Mouse (Mus musculus) embryonic facial prominence, embryonic 14.5 days (tissue): ENCODE measurements at regions not wholly inside any gene's neighbourhood (a gene's known extent, or its start where the extent isn't known, plus 50 kb on each side); places are given as distances from the start of the nearest gene placed in this dataset.

Experiments used
- ATAC-seq: fragments of 200-750 bp; cut with Nextera tagmentation; 2 replicates; pipeline ENCODE4 v1.8.0; 2017; ENCODE audit warnings: low read depth, moderate number of reproducible peaks, moderate TSS enrichment
- DNase-seq: peaks from one replicate; pipeline ENCODE4 v3.0.0-alpha.2; 2015; ENCODE audit warnings: low spot score
- H3K27ac ChIP-seq: fragments of 300-500 bp; sonication (generic); replicated peaks from 2 replicates; pipeline ENCODE4 v1.5.1; 2014; ENCODE audit warnings: low read depth, mild to moderate bottlenecking, low read length, moderate library complexity
- H3K27me3 ChIP-seq: fragments of 300-500 bp; sonication (generic); replicated peaks from 2 replicates; pipeline ENCODE4 v1.6.1; 2014; ENCODE audit warnings: low read length; ENCODE audit not compliant: control insufficient read depth, insufficient read depth
- H3K36me3 ChIP-seq: fragments of 300-500 bp; sonication (generic); 2 replicates; pipeline ENCODE4 v1.6.1; 2014; ENCODE audit warnings: low read length, mixed read lengths; ENCODE audit not compliant: control insufficient read depth, insufficient read depth
- H3K4me1 ChIP-seq: fragments of 300-500 bp; sonication (generic); 2 replicates; pipeline ENCODE4 v1.6.1; 2014; ENCODE audit warnings: antibody characterized with exemption, low read length; ENCODE audit not compliant: control insufficient read depth, insufficient read depth
- H3K4me2 ChIP-seq: fragments of 300-500 bp; sonication (generic); 2 replicates; pipeline ENCODE4 v1.6.1; 2014; ENCODE audit warnings: low read depth, mild to moderate bottlenecking, low read length, moderate library complexity, mixed read lengths
- H3K4me3 ChIP-seq: fragments of 300-500 bp; sonication (generic); 2 replicates; pipeline ENCODE4 v1.5.1; 2014; ENCODE audit warnings: low read depth, mild to moderate bottlenecking, low read length
- H3K9ac ChIP-seq: fragments of 300-500 bp; sonication (generic); 2 replicates; pipeline ENCODE4 v1.6.1; 2014; ENCODE audit warnings: low read depth, mild to moderate bottlenecking, low read length, moderate library complexity, mixed read lengths
- H3K9me3 ChIP-seq: fragments of 300-500 bp; sonication (generic); 2 replicates; pipeline ENCODE4 v1.6.1; 2016; ENCODE audit warnings: low read length; ENCODE audit not compliant: control insufficient read depth
- WGBS: fragments of 180-500 bp; shearing (Covaris S2); extraction: QIAGEN DNeasy Blood & Tissue Kit; methylation state at CpG from one replicate; pipeline ENCODE4 v1.1.7; 2014; 5-methylcytosine and 5-hydroxymethylcytosine counted together

- H3K27me3 ChIP-seq: no peaks in the 10 kb centered on the region
- no peak overlapping the region for H3K4me2 ChIP-seq
- H3K36me3 ChIP-seq: no peaks in the 10 kb centered on the region
- H3K4me3 ChIP-seq: no peak overlapping the region
- H3K27ac ChIP-seq: no peak overlapping the region
- peak; percentile 76 for DNase-seq
- no peak overlapping the region for H3K9ac ChIP-seq
- WGBS: 38% methylated on average over 13 of the region's 13 CpGs
- H3K4me1 ChIP-seq: no peaks in the 10 kb centered on the region
- ATAC-seq: no peak
- no peaks in the 10 kb centered on the region for H3K9me3 ChIP-seq
Measured at GRCm38 (mm10) chr8:27677143-27678106, 230.0 kb downstream of the Poteg start.

DNA sequence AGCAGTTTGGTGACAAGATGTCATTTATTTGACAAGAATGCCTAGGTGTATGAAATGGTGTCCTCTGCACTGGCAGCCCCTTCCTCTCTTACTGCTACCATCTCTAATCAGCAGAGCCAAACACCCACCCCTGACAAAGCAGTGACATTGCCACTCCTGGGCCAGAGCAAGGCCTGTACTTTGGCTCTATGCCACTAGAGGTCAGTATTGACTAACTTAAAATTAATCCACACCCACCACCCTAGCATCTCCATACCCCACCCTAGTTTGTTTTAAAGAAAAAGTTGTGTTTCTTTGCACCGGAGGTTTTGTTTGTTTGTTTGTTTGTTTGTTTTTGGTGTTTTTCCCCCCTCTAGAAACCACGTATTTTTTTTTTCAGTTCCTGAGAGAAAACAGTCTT lies 231.7 kb downstream of the Poteg start:
- Histone ChIP-seq H3K27ac (no peak overlapping the region), H3K4me1 (no peaks in the 10 kb centered on the region), H3K4me2 (no peak overlapping the region), H3K9ac (no peak overlapping the region), H3K4me3 (no peak overlapping the region), H3K27me3 (no peaks in the 10 kb centered on the region), H3K36me3 (no peaks in the 10 kb centered on the region), H3K9me3 (no peaks in the 10 kb centered on the region)
- peak; percentile 71 for DNase-seq
- 4% methylated on average over 2 of the region's 2 CpGs for WGBS
- ATAC-seq: peak; percentile 67; the same call in 1 of the 2 replicates

DNA sequence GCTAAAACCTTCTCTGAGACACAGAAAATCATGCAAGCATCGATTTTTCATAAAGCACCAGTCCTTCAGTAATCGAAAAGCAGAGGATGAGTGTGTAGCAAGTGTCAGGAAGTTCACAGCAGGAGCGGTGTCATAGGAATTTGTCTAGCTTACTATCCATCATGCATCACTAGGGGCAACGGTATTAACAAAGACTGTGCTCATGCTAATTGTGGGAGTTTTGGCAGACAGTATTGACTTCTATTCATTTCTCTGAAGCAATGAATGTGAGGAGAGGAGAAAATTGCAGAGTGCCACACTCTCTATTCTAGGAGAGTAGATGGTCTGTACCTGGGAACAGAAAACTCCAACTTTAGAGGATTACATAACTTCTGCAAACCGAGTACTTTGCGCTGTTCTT lies 274.5 kb downstream of the Poteg start:
- ATAC-seq (no peak), DNase-seq (no peak)
- H3K4me1 ChIP-seq: no peaks in the 10 kb centered on the region
- H3K4me2 ChIP-seq: no peak overlapping the region
- H3K9ac ChIP-seq: no peak overlapping the region
- no peak overlapping the region for H3K27ac ChIP-seq
- H3K9me3 ChIP-seq: no peaks in the 10 kb centered on the region
- no peaks in the 10 kb centered on the region for H3K36me3 ChIP-seq
- H3K4me3 ChIP-seq: no peak overlapping the region
- no peaks in the 10 kb centered on the region for H3K27me3 ChIP-seq
- WGBS: 74% methylated on average over 6 of the region's 6 CpGs

- Histone ChIP-seq H3K4me1 (no peaks in the 10 kb centered on the region), H3K27me3 (no peaks in the 10 kb centered on the region), H3K4me2 (no peak overlapping the region), H3K9me3 (no peaks in the 10 kb centered on the region), H3K27ac (no peak overlapping the region), H3K4me3 (no peak overlapping the region), H3K36me3 (no peaks in the 10 kb centered on the region), H3K9ac (no peak overlapping the region)
- DNase-seq: no peak
- WGBS: 68% methylated on average over 6 of the region's 6 CpGs
- no peak for ATAC-seq
Measured at GRCm38 (mm10) chr8:27770296-27770695, 322.8 kb downstream of the Poteg start.

GRCm38 (mm10) chr8:27770803-27771202 lies 323.3 kb downstream of the Poteg start:
- Histone ChIP-seq H3K4me2 (no peak overlapping the region), H3K4me3 (no peak overlapping the region), H3K27me3 (no peaks in the 10 kb centered on the region), H3K4me1 (no peaks in the 10 kb centered on the region), H3K9ac (no peak overlapping the region), H3K36me3 (no peaks in the 10 kb centered on the region), H3K9me3 (no peaks in the 10 kb centered on the region), H3K27ac (no peak overlapping the region)
- 42% methylated on average over 8 of the region's 8 CpGs for WGBS
- ATAC-seq (no peak), DNase-seq (no peak)

DNA sequence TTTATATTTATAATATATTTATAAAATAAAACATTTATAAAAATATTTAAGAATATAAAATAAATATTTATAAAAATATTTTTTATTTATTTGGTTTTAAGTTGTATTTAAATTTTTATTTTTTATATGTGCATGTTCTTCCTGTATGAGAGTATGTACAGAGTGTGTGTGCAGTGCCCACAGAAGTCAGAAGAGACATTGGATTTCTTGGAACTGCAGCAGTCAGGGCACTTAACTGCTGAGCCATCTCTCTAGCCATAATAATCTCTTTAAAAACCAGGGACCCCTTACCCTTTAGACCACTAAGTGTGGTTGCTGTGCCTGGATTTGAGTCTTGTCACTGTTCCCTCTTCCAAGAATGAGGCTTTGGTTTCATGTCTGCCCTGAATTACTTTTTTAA lies 323.8 kb downstream of the Poteg start:
- ATAC-seq (no peak), DNase-seq (no peak)
- Histone ChIP-seq H3K9me3 (no peaks in the 10 kb centered on the region), H3K36me3 (no peaks in the 10 kb centered on the region), H3K4me2 (no peak overlapping the region), H3K4me1 (no peaks in the 10 kb centered on the region), H3K27me3 (no peaks in the 10 kb centered on the region), H3K9ac (no peak overlapping the region), H3K27ac (no peak overlapping the region), H3K4me3 (no peak overlapping the region)

DNA sequence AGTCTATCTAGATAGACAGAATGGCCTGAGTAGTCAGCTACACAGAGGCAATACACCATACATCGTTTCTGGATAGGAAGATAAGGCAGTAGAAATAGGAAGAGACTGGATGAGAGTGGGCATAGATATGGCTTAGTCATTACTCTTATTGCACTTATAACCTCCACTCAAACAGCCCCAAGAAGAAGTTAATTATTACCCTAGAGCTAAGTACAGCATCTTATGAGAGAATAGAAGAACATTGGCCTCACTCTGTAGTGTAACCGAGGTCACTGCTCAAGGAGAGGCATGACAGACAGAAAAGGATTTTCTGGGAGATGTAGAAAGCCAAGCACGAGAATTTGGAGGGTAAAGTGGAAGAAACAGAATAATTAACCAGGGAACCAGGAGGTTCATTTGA lies 331.5 kb downstream of the Poteg start:
- no peak for DNase-seq
- no peaks in the 10 kb centered on the region for H3K27me3 ChIP-seq
- H3K4me1 ChIP-seq: no peaks in the 10 kb centered on the region
- no peaks in the 10 kb centered on the region for H3K9me3 ChIP-seq
- H3K4me2 ChIP-seq: no peak overlapping the region
- ATAC-seq: no peak
- WGBS: 71% methylated on average over 3 of the region's 3 CpGs
- no peak overlapping the region for H3K27ac ChIP-seq
- no peaks in the 10 kb centered on the region for H3K36me3 ChIP-seq
- no peak overlapping the region for H3K4me3 ChIP-seq
- H3K9ac ChIP-seq: no peak overlapping the region
